Mouse (Mus musculus) ES-Bruce4 (cell line): ENCODE data around the gene Klf11.

ENCODE experiments used
- CTCF ChIP-seq: IDR thresholded peaks from one replicate; pipeline ENCODE4 v1.8.1; 2011; ENCODE audit warnings: low read depth, low read length
- EP300 ChIP-seq: IDR thresholded peaks from 2 replicates; pipeline ENCODE4 v1.6.1; 2011; ENCODE audit warnings: low read depth, low read length; ENCODE audit not compliant: insufficient read depth
- POLR2A ChIP-seq: IDR thresholded peaks from one replicate; pipeline ENCODE4 v1.8.1; 2011; ENCODE audit warnings: low read length; ENCODE audit not compliant: insufficient read depth

DNA sequence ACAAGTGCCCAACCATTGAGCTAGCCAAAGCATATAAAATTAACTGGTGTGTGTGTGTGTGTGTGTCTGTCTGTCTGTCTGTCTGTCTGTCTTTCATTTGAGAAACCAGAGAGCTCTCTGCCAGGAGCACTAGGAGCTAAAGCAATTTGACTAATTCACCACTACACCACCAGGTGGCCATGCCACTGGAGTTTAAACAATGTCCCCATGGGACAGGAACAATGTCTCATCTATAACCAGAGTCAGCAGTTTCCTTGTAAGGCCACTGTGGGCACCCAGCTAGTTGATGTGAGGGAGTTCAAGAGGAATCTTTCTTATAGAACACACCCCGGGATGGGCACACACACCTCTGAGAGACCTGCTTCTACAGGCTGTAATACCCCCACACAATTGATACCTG, 20.9 kb upstream of the Klf11 start:
- TF ChIP-seq EP300, result no peak
- TF ChIP-seq CTCF, result no peak
- TF ChIP-seq POLR2A, result no peak
